Mouse (Mus musculus): ENCODE data around the gene Ppp1r13l. TPM values are rescaled to one million over a fixed set of nuclear protein-coding genes. Genes with fewer than 3 reads are reported as not detected.
A peak's percentile ranks its signal among the peaks of the same experiment; 100 is the strongest.

Ppp1r13l gene
- polyA plus RNA-seq, 1 experiment from 2014 or later = 6.4 TPM

DNA sequence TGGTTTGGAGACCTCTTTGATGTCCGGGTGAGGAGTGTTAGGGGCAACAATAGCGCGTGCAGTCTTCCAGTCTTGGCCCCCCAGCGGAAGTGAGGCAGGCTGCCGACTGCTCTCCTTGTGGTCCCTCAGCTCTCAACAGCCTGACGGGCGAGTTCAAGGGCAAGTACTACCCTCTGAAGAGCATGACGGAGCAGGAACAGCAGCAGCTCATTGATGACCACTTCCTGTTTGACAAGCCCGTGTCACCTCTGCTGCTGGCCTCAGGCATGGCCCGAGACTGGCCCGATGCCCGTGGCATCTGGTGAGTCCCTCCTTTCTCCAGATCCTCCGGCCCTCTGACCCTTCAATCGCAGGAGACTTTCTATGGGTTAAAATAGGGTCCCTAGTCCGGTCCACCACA, 57.0 kb downstream of the Ppp1r13l start:
- Histone ChIP-seq H3K4me1 (replicated peaks; ENCODE audit: control insufficient read depth, insufficient read depth, low read length) (peaks cover 4% of the 10 kb centered on the region), H3K9me3 (ENCODE audit: control insufficient read depth, low read length) (no peaks in the 10 kb centered on the region), H3K4me2 (ENCODE audit: low read depth, low read length, severe bottlenecking) (no peak overlapping the region), H3K9ac (ENCODE audit: low read length) (no peak overlapping the region), H3K27me3 (ENCODE audit: control insufficient read depth, insufficient read depth, low read length) (peaks cover 26% of the 10 kb centered on the region), H3K4me3 (ENCODE audit: low read depth, low read length) (no peak overlapping the region), H3K27ac (ENCODE audit: low read depth, low read length) (no peak overlapping the region), H3K36me3 (ENCODE audit: control insufficient read depth, insufficient read depth, low read length) (no peaks in the 10 kb centered on the region)
- DNase-seq (ENCODE audit: low spot score) = no peak
- 85% methylated on average over 15 of the region's 15 CpGs for WGBS
- ATAC-seq (replicated peaks; ENCODE audit: low FRiP score) = no peak

DNA sequence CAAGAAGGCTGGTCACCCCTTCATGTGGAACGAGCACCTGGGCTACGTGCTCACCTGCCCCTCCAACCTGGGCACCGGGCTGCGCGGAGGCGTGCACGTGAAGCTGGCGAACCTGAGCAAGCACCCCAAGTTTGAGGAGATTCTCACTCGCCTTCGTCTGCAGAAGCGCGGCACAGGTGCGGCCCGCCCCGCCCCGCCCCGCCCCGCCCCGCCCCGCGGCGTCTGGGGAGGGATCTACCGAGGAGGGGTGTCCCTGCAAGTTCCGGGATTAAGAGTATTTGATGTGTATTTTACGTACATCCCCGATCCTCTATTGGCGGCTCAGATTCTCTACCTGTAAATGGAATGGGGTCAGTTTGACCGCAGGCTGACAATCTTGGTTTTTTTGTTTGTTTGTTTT, 60.6 kb downstream of the Ppp1r13l start:
- Histone ChIP-seq H3K9me3 (ENCODE audit: control insufficient read depth, low read length) (no peaks in the 10 kb centered on the region), H3K4me3 (ENCODE audit: low read depth, low read length) (no peak overlapping the region)
- ATAC-seq (replicated peaks; ENCODE audit: low FRiP score) = no peak

GRCm38 (mm10) chr7:19420821-19421636, 61.5 kb downstream of the Ppp1r13l start:
- DNase-seq (ENCODE audit: low spot score) = peak; percentile 92
- Histone ChIP-seq H3K4me3 (ENCODE audit: low read depth, low read length) (peak overlapping the region; percentile 30), H3K9me3 (ENCODE audit: control insufficient read depth, low read length) (no peaks in the 10 kb centered on the region), H3K27me3 (ENCODE audit: control insufficient read depth, insufficient read depth, low read length) (peaks cover 28% of the 10 kb centered on the region), H3K4me2 (ENCODE audit: low read depth, low read length, severe bottlenecking) (peak overlapping the region; percentile 59), H3K36me3 (ENCODE audit: control insufficient read depth, insufficient read depth, low read length) (no peaks in the 10 kb centered on the region), H3K9ac (ENCODE audit: low read length) (no peak overlapping the region), H3K27ac (ENCODE audit: low read depth, low read length) (no peak overlapping the region), H3K4me1 (replicated peaks; ENCODE audit: control insufficient read depth, insufficient read depth, low read length) (peaks cover 4% of the 10 kb centered on the region)
- WGBS = 13% methylated on average over 43 of the region's 43 CpGs
- ATAC-seq (replicated peaks; ENCODE audit: low FRiP score) = peak; percentile 99

More for the DNA sequence above, 60.6 kb downstream of the Ppp1r13l start:
- 7% methylated on average over 28 of the region's 28 CpGs for WGBS
- DNase-seq (ENCODE audit: low spot score) = no peak
- Histone ChIP-seq H3K27me3 (ENCODE audit: control insufficient read depth, insufficient read depth, low read length) (peaks cover 28% of the 10 kb centered on the region), H3K36me3 (ENCODE audit: control insufficient read depth, insufficient read depth, low read length) (no peaks in the 10 kb centered on the region), H3K4me1 (replicated peaks; ENCODE audit: control insufficient read depth, insufficient read depth, low read length) (peaks cover 4% of the 10 kb centered on the region), H3K9ac (ENCODE audit: low read length) (no peak overlapping the region), H3K4me2 (ENCODE audit: low read depth, low read length, severe bottlenecking) (no peak overlapping the region), H3K27ac (ENCODE audit: low read depth, low read length) (no peak overlapping the region)

GRCm38 (mm10) chr7:19423083-19423482, 63.5 kb downstream of the Ppp1r13l start:
- WGBS = 79% methylated on average over 3 of the region's 3 CpGs
- H3K4me2 ChIP-seq (ENCODE audit: low read depth, low read length, severe bottlenecking) = no peak overlapping the region
- DNase-seq (ENCODE audit: low spot score) = no peak
- H3K9me3 ChIP-seq (ENCODE audit: control insufficient read depth, low read length) = no peaks in the 10 kb centered on the region
- H3K4me3 ChIP-seq (ENCODE audit: low read depth, low read length) = no peak overlapping the region
- peaks cover 28% of the 10 kb centered on the region for H3K27me3 ChIP-seq (ENCODE audit: control insufficient read depth, insufficient read depth, low read length)
- H3K36me3 ChIP-seq (ENCODE audit: control insufficient read depth, insufficient read depth, low read length) = 0 out of 2 replicates have a peak, but pooled peaks cover 2% of the 10 kb centered on the region
- H3K4me1 ChIP-seq (replicated peaks; ENCODE audit: control insufficient read depth, insufficient read depth, low read length) = peaks cover 4% of the 10 kb centered on the region
- H3K27ac ChIP-seq (ENCODE audit: low read depth, low read length) = no peak overlapping the region
- no peak for ATAC-seq (replicated peaks; ENCODE audit: low FRiP score)
- no peak overlapping the region for H3K9ac ChIP-seq (ENCODE audit: low read length)

DNA sequence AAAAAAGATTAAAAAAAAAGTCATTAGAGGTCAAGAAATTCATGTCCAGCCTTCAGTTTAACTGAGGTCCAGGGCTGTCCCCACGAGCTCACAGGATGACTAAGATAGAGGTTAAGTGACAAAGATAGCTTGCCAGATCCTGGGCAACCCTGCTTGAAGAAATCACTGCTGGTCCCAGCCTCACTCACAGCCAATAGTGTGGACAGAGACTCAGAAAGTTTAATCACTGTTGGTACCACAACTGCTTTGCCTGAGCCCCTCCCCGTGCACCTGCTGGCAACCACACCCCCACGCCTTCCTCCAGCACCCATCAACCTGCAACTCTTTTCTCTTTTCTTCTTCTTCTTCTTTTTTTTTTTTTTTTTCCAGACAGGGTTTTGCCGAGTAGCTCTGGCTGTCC, 64.5 kb downstream of the Ppp1r13l start:
- 78% methylated on average over 4 of the region's 4 CpGs for WGBS
- Histone ChIP-seq H3K4me2 (ENCODE audit: low read depth, low read length, severe bottlenecking) (no peak overlapping the region), H3K4me3 (ENCODE audit: low read depth, low read length) (no peak overlapping the region), H3K9me3 (ENCODE audit: control insufficient read depth, low read length) (no peaks in the 10 kb centered on the region), H3K4me1 (replicated peaks; ENCODE audit: control insufficient read depth, insufficient read depth, low read length) (peaks cover 4% of the 10 kb centered on the region), H3K36me3 (ENCODE audit: control insufficient read depth, insufficient read depth, low read length) (peaks cover 7% of the 10 kb centered on the region; the same call in 1 of the 2 replicates), H3K27me3 (ENCODE audit: control insufficient read depth, insufficient read depth, low read length) (peaks cover 22% of the 10 kb centered on the region), H3K27ac (ENCODE audit: low read depth, low read length) (no peak overlapping the region), H3K9ac (ENCODE audit: low read length) (no peak overlapping the region)
- DNase-seq (ENCODE audit: low spot score) (no peak), ATAC-seq (replicated peaks; ENCODE audit: low FRiP score) (no peak)

GRCm38 (mm10) chr7:19426349-19426748, 66.8 kb downstream of the Ppp1r13l start:
- Histone ChIP-seq H3K9ac (ENCODE audit: low read length) (no peak overlapping the region), H3K4me3 (ENCODE audit: low read depth, low read length) (no peak overlapping the region), H3K36me3 (ENCODE audit: control insufficient read depth, insufficient read depth, low read length) (peaks cover 11% of the 10 kb centered on the region; the same call in 1 of the 2 replicates), H3K9me3 (ENCODE audit: control insufficient read depth, low read length) (no peaks in the 10 kb centered on the region), H3K4me2 (ENCODE audit: low read depth, low read length, severe bottlenecking) (no peak overlapping the region), H3K27me3 (ENCODE audit: control insufficient read depth, insufficient read depth, low read length) (peaks cover 2% of the 10 kb centered on the region; the same call in 1 of the 2 replicates), H3K4me1 (replicated peaks; ENCODE audit: control insufficient read depth, insufficient read depth, low read length) (peaks cover 2% of the 10 kb centered on the region; the same call in 1 of the 2 replicates), H3K27ac (ENCODE audit: low read depth, low read length) (no peak overlapping the region)
- no peak for DNase-seq (ENCODE audit: low spot score)
- WGBS = 72% methylated on average over 6 of the region's 6 CpGs
- ATAC-seq (replicated peaks; ENCODE audit: low FRiP score) = no peak

GRCm38 (mm10) chr7:19426888-19427287, 67.3 kb downstream of the Ppp1r13l start:
- ATAC-seq (replicated peaks; ENCODE audit: low FRiP score) (no peak), DNase-seq (ENCODE audit: low spot score) (no peak)
- Histone ChIP-seq H3K9ac (ENCODE audit: low read length) (no peak overlapping the region), H3K36me3 (ENCODE audit: control insufficient read depth, insufficient read depth, low read length) (peaks cover 12% of the 10 kb centered on the region; the same call in 1 of the 2 replicates), H3K4me3 (ENCODE audit: low read depth, low read length) (no peak overlapping the region), H3K4me2 (ENCODE audit: low read depth, low read length, severe bottlenecking) (no peak overlapping the region), H3K9me3 (ENCODE audit: control insufficient read depth, low read length) (no peaks in the 10 kb centered on the region), H3K27me3 (ENCODE audit: control insufficient read depth, insufficient read depth, low read length) (peaks cover 1% of the 10 kb centered on the region; the same call in 1 of the 2 replicates), H3K27ac (ENCODE audit: low read depth, low read length) (no peak overlapping the region), H3K4me1 (replicated peaks; ENCODE audit: control insufficient read depth, insufficient read depth, low read length) (no peaks in the 10 kb centered on the region)
- 90% methylated on average over 6 of the region's 6 CpGs for WGBS

All from forebrain, embryonic 11.5 days (tissue).